ENCODE assay signal across 8 mouse cellular contexts in genomic region chr1:4671237-4672019, GRCm38 (mm10).
DNase-seq lines count a peak whose midpoint lies in the region; ATAC-seq and TF ChIP-seq lines count a peak whose summit lies in the region.

No protein-coding gene starts in this region.

- no peak overlapping the region for H3K4me3 ChIP-seq in hindbrain, embryonic 15.5 days
- H3K4me3 ChIP-seq in hindbrain, embryonic 11.5 days (ENCODE audit: low read depth, low read length): no peak overlapping the region
- H3K4me3 ChIP-seq in heart, postnatal 0 days (ENCODE audit: low read depth, low read length): no peak overlapping the region
- H3K4me3 ChIP-seq in lung, postnatal 0 days (ENCODE audit: low read depth, low read length): no peak overlapping the region

- peak; percentile 30; the same call in 1 of the 2 replicates for ATAC-seq in hindbrain, embryonic 15.5 days (ENCODE audit: low FRiP score, low read depth)
- no peak for ATAC-seq in hindbrain, embryonic 11.5 days (ENCODE audit: low FRiP score)
- ATAC-seq in heart, postnatal 0 days (ENCODE audit: insufficient read depth, low read depth): peak; percentile 69; the same call in 1 of the 2 replicates
- peak; percentile 67; the same call in 1 of the 2 replicates for ATAC-seq in lung, postnatal 0 days

- no peaks in the 10 kb centered on the region for H3K4me1 ChIP-seq in hindbrain, embryonic 15.5 days (replicated peaks)
- H3K4me1 ChIP-seq in hindbrain, embryonic 11.5 days (replicated peaks; ENCODE audit: control insufficient read depth, insufficient read depth, low read length): no peaks in the 10 kb centered on the region
- no peaks in the 10 kb centered on the region for H3K4me1 ChIP-seq in heart, postnatal 0 days (ENCODE audit: control insufficient read depth, insufficient read depth)
- H3K4me1 ChIP-seq in lung, postnatal 0 days (ENCODE audit: insufficient read depth, low read depth, low read length): no peaks in the 10 kb centered on the region

- H3K27ac ChIP-seq in hindbrain, embryonic 15.5 days (replicated peaks): no peak overlapping the region
- no peak overlapping the region for H3K27ac ChIP-seq in hindbrain, embryonic 11.5 days (ENCODE audit: low read depth, low read length)
- H3K27ac ChIP-seq in heart, postnatal 0 days (ENCODE audit: low read depth): no peak overlapping the region
- H3K27ac ChIP-seq in lung, postnatal 0 days (ENCODE audit: low read length): no peak overlapping the region

- H3K4me2 ChIP-seq in hindbrain, embryonic 15.5 days: no peak overlapping the region
- H3K4me2 ChIP-seq in hindbrain, embryonic 11.5 days (replicated peaks; ENCODE audit: low read depth, low read length): no peak overlapping the region
- H3K4me2 ChIP-seq in heart, postnatal 0 days (ENCODE audit: low read depth, low read length): no peak overlapping the region
- no peak overlapping the region for H3K4me2 ChIP-seq in lung, postnatal 0 days (replicated peaks; ENCODE audit: low read depth, low read length)

- no peaks in the 10 kb centered on the region for H3K36me3 ChIP-seq in hindbrain, embryonic 15.5 days
- H3K36me3 ChIP-seq in hindbrain, embryonic 11.5 days (ENCODE audit: control insufficient read depth, insufficient read depth, low read length): no peaks in the 10 kb centered on the region
- H3K36me3 ChIP-seq in heart, postnatal 0 days (replicated peaks; ENCODE audit: control insufficient read depth, insufficient read depth, low read length): no peaks in the 10 kb centered on the region
- H3K36me3 ChIP-seq in lung, postnatal 0 days (ENCODE audit: insufficient read depth, low read length): no peaks in the 10 kb centered on the region

- no peak for DNase-seq in hindbrain, embryonic 11.5 days (ENCODE audit: low spot score)
- DNase-seq in adrenal gland, adult 8-10 months: peak; percentile 54
- no peak for DNase-seq in heart, postnatal 0 days (ENCODE audit: low spot score)
- peak; percentile 27 for DNase-seq in lung, postnatal 0 days (ENCODE audit: low spot score)
- no peak for DNase-seq in cerebellum, postnatal 14 days
- DNase-seq in cerebellum, postnatal 36 days: no peak
- DNase-seq in embryo, embryonic 10 days (ENCODE audit: low spot score): no peak

- WGBS in hindbrain, embryonic 15.5 days: 42% methylated on average over 1 of the region's 1 CpGs
- WGBS in hindbrain, embryonic 11.5 days: 74% methylated on average over 1 of the region's 1 CpGs
- 15% methylated on average over 1 of the region's 1 CpGs for WGBS in heart, postnatal 0 days
- WGBS in lung, postnatal 0 days: 15% methylated on average over 1 of the region's 1 CpGs

- TF ChIP-seq EP300 in heart, postnatal 0 days (IDR thresholded peaks at IDR 0.05; ENCODE audit: low read depth): no peak
- TF ChIP-seq EP300 in lung, postnatal 0 days (IDR thresholded peaks at IDR 0.05): no peak

- H3K27me3 ChIP-seq in hindbrain, embryonic 15.5 days: no peaks in the 10 kb centered on the region
- H3K27me3 ChIP-seq in hindbrain, embryonic 11.5 days (ENCODE audit: control insufficient read depth, insufficient read depth, low read length): no peaks in the 10 kb centered on the region
- H3K27me3 ChIP-seq in heart, postnatal 0 days (ENCODE audit: control insufficient read depth, insufficient read depth, low read length): no peaks in the 10 kb centered on the region
- no peaks in the 10 kb centered on the region for H3K27me3 ChIP-seq in lung, postnatal 0 days (replicated peaks; ENCODE audit: insufficient read depth, low read length)

- H3K9me3 ChIP-seq in hindbrain, embryonic 15.5 days: no peaks in the 10 kb centered on the region
- H3K9me3 ChIP-seq in hindbrain, embryonic 11.5 days (ENCODE audit: control insufficient read depth, low read length): no peaks in the 10 kb centered on the region
- H3K9me3 ChIP-seq in heart, postnatal 0 days (replicated peaks; ENCODE audit: control insufficient read depth, low read length): no peaks in the 10 kb centered on the region
- no peaks in the 10 kb centered on the region for H3K9me3 ChIP-seq in lung, postnatal 0 days (ENCODE audit: low read length)

- H3K9ac ChIP-seq in hindbrain, embryonic 15.5 days: no peak overlapping the region
- no peak overlapping the region for H3K9ac ChIP-seq in hindbrain, embryonic 11.5 days (ENCODE audit: low read depth, low read length)
- no peak overlapping the region for H3K9ac ChIP-seq in heart, postnatal 0 days (replicated peaks; ENCODE audit: low read depth, low read length)
- no peak overlapping the region for H3K9ac ChIP-seq in lung, postnatal 0 days (replicated peaks; ENCODE audit: low read depth)

- TF ChIP-seq CTCF in heart, postnatal 0 days (IDR thresholded peaks at IDR 0.05; ENCODE audit: low read depth): no peak
- no peak for TF ChIP-seq CTCF in lung, postnatal 0 days (IDR thresholded peaks at IDR 0.05)

Comparison
In these comparisons a context has a peak if more than half of its experiments do, and no peak if none do; other contexts are left out.
1. DNase-seq: peak in adrenal gland, adult 8-10 months (single experiment) and lung, postnatal 0 days (single experiment); none in hindbrain, embryonic 11.5 days (single experiment), heart, postnatal 0 days (single experiment), cerebellum, postnatal 14 days (0 of 2), cerebellum, postnatal 36 days (0 of 2) and embryo, embryonic 10 days (single experiment).